8 mouse cellular contexts compared by ENCODE assay signal in the genomic region with DNA sequence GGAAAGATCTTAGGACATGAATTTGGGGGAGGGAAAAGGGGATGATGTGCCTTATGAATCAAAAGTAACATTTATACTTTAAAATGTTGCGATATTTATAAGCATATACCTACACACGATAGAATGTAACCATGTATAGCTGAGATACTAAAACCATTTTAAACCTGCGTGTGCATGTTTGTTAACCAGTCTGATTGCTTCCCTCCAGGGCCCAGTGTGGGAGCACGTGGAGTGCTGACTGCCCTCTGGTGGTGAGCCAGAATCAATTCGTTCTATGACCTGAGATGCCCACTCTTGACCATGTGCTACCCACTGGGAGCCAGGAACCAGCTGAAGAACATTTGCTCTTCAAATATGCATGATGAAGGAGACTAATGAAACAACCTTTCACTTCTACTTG. TPM values are rescaled to one million over a fixed set of nuclear protein-coding genes. Genes with fewer than 3 reads are reported as not detected.
DNase-seq lines count a peak whose midpoint lies in the region; ATAC-seq and TF ChIP-seq lines count a peak whose summit lies in the region.

No protein-coding gene starts in this region.

- H3K9ac ChIP-seq in heart, embryonic 16.5 days (ENCODE audit: low read length), result no peak overlapping the region

- TF ChIP-seq POLR2A in small intestine, adult 2 months (IDR thresholded peaks at IDR 0.05; ENCODE audit: low read depth, low read length), result no peak

- no peak overlapping the region for H3K4me3 ChIP-seq in heart, embryonic 16.5 days (ENCODE audit: low read length)
- H3K4me3 ChIP-seq in small intestine, adult 2 months (ENCODE audit: low read depth, low read length), result no peak overlapping the region

- no peaks in the 10 kb centered on the region for H3K36me3 ChIP-seq in heart, embryonic 16.5 days (ENCODE audit: control insufficient read depth, insufficient read depth)
- H3K36me3 ChIP-seq in small intestine, adult 2 months (ENCODE audit: control insufficient read depth, insufficient read depth, low read length), result no peaks in the 10 kb centered on the region

- H3K4me2 ChIP-seq in heart, embryonic 16.5 days (ENCODE audit: low read depth, low read length), result no peak overlapping the region

- peak; percentile 55 for DNase-seq in gastrocnemius, adult 18-20 months (ENCODE audit: low spot score)
- no peak for DNase-seq in gastrocnemius, adult 8-10 months (ENCODE audit: low spot score in 2 of 2)
- DNase-seq in adrenal gland, adult (ENCODE audit: inconsistent age in 2 of 2, low spot score in 1 of 2), result peak; percentile 72 to 86
- peak; percentile 81 for DNase-seq in embryo, embryonic 10 days (ENCODE audit: low spot score)
- peak; percentile 68 to 80 for DNase-seq in kidney, postnatal 25 days

- no peak overlapping the region for H3K27ac ChIP-seq in heart, embryonic 16.5 days (ENCODE audit: low read length)
- no peak overlapping the region for H3K27ac ChIP-seq in small intestine, adult 2 months (ENCODE audit: insufficient read depth, low read depth, low read length)

- ATAC-seq in heart, embryonic 16.5 days (replicated peaks; ENCODE audit: extremely low read depth, insufficient read depth, low FRiP score), result peak; percentile 58; the same call in 1 of the 2 replicates
- ATAC-seq in megakaryocyte-erythroid progenitor cell, adult 5-6 weeks (replicated peaks; ENCODE audit: low FRiP score, low TSS enrichment, poor library complexity, severe bottlenecking), result peak; percentile 89

- H3K4me1 ChIP-seq in heart, embryonic 16.5 days (ENCODE audit: control insufficient read depth, insufficient read depth, low read length), result no peaks in the 10 kb centered on the region
- H3K4me1 ChIP-seq in small intestine, adult 2 months (ENCODE audit: control insufficient read depth, insufficient read depth, insufficient read length, low read length), result no peaks in the 10 kb centered on the region

- no peaks in the 10 kb centered on the region for H3K27me3 ChIP-seq in heart, embryonic 16.5 days (ENCODE audit: control insufficient read depth, insufficient read depth, low read length)
- H3K27me3 ChIP-seq in small intestine, adult 2 months (ENCODE audit: control insufficient read depth, insufficient read depth, low read length), result no peaks in the 10 kb centered on the region

- TF ChIP-seq CTCF in small intestine, adult 2 months (IDR thresholded peaks at IDR 0.05; ENCODE audit: extremely low read depth, insufficient read length, insufficient replicate concordance, low read depth, low read length), result peak; percentile 89; the same call in 1 of the 2 replicates

- H3K9me3 ChIP-seq in heart, embryonic 16.5 days (replicated peaks; ENCODE audit: control insufficient read depth, low read length), result no peaks in the 10 kb centered on the region

- 24% methylated on average over 5 of the region's 5 CpGs for WGBS in heart, embryonic 16.5 days
- WGBS in small intestine, adult 2 months, result 28% methylated on average over 5 of the region's 5 CpGs

RNA-seq across cellular contexts. Expression of a gene that starts 30.9 kb away (rescaled TPM):
- total RNA-seq in gastrocnemius, adult 18-20 months (2021), result not detected
- total RNA-seq in gastrocnemius, adult 8-10 months (2022), result not detected
- 0.18 and 0.22 TPM in 2 replicates for polyA plus RNA-seq in heart, embryonic 16.5 days (2015; fragmentation: Nextera tagmentation; extraction: Ambion mirVana)
- total RNA-seq in megakaryocyte-erythroid progenitor cell, adult 5-6 weeks (2014; fragmentation: Nextera tagmentation), result not detected in 2 replicates
- total RNA-seq in megakaryocyte-erythroid progenitor cell, adult 5-6 weeks (2017), result not detected in 2 replicates
- 0.03 TPM in 1 of 2 replicates, not detected in the other for polyA plus RNA-seq in small intestine, adult 2 months (2012; rRNA removed)

Comparison
In these comparisons a context has a peak if more than half of its experiments do, and no peak if none do; other contexts are left out.
1. DNase-seq: peak in gastrocnemius, adult 18-20 months (single experiment), adrenal gland, adult (2 of 2), embryo, embryonic 10 days (single experiment) and kidney, postnatal 25 days (2 of 2); none in gastrocnemius, adult 8-10 months (0 of 2).